Mouse (Mus musculus) forebrain, embryonic 14.5 days (tissue): Measurements from ENCODE around the gene Vdr. TPM values are rescaled to one million over a fixed set of nuclear protein-coding genes. Genes with fewer than 3 reads are reported as not detected.
A peak's percentile ranks its signal among the peaks of the same experiment; 100 is the strongest.

Experiments used
- ATAC-seq: fragments of 200-750 bp; cut with Nextera tagmentation; 2 replicates; pipeline ENCODE4 v1.8.0; 2017; ENCODE audit warnings: mild to moderate bottlenecking, moderate library complexity
- DNase-seq: peaks from one replicate; pipeline ENCODE4 v3.0.0-alpha.2; 2015; ENCODE audit warnings: low spot score
- H3K27ac ChIP-seq: fragments of 300-500 bp; sonication (generic); 2 replicates; pipeline ENCODE4 v1.5.1; 2014; ENCODE audit warnings: low read depth, mild to moderate bottlenecking, control low read depth, low read length, moderate library complexity
- H3K27me3 ChIP-seq: fragments of 300-500 bp; sonication (generic); replicated peaks from 2 replicates; pipeline ENCODE4 v1.6.1; 2014; ENCODE audit warnings: low read length, control low read depth, mixed read lengths; ENCODE audit not compliant: control insufficient read depth, insufficient read depth
- H3K36me3 ChIP-seq: fragments of 300-500 bp; sonication (generic); 2 replicates; pipeline ENCODE4 v1.6.1; 2014; ENCODE audit warnings: low read length, control low read depth; ENCODE audit not compliant: control insufficient read depth, insufficient read depth
- H3K4me1 ChIP-seq: fragments of 300-500 bp; sonication (generic); 2 replicates; pipeline ENCODE4 v1.6.1; 2014; ENCODE audit warnings: antibody characterized with exemption, low read length, control low read depth; ENCODE audit not compliant: control insufficient read depth, insufficient read depth
- H3K4me2 ChIP-seq: fragments of 300-500 bp; sonication (generic); 2 replicates; pipeline ENCODE4 v1.6.1; 2014; ENCODE audit warnings: mild to moderate bottlenecking, control low read depth, low read length
- H3K4me3 ChIP-seq: fragments of 300-500 bp; sonication (generic); 2 replicates; pipeline ENCODE4 v1.5.1; 2014; ENCODE audit warnings: low read depth, low read length, control low read depth
- H3K9ac ChIP-seq: fragments of 300-500 bp; sonication (generic); 2 replicates; pipeline ENCODE4 v1.6.1; 2014; ENCODE audit warnings: mild to moderate bottlenecking, low read length, control low read depth, moderate library complexity
- H3K9me3 ChIP-seq: fragments of 300-500 bp; sonication (generic); replicated peaks from 2 replicates; pipeline ENCODE4 v1.6.1; 2016; ENCODE audit warnings: low read length, control low read depth, mixed read lengths; ENCODE audit not compliant: control insufficient read depth
- WGBS: fragments of 180-500 bp; shearing (Covaris S2); extraction: QIAGEN DNeasy Blood & Tissue Kit; methylation state at CpG from one replicate; pipeline ENCODE4 v1.1.7; 2014; 5-methylcytosine and 5-hydroxymethylcytosine counted together
- polyA plus RNA-seq: library from polyadenylated mRNA; unstranded; fragments of >200 nt; fragmentation: Nextera tagmentation; extraction: Ambion mirVana; gene quantifications from 2 replicates; pipeline ENCODE4 v1.2.1, GENCODE M21; 2014

Vdr gene
- polyA plus RNA-seq: 0.20 TPM in 1 of 2 replicates, not detected in the other

- H3K4me1 ChIP-seq: peaks cover 9% of the 10 kb centered on the region
- ATAC-seq: no peak
- no peak within 1 kb of the TSS for H3K4me3 ChIP-seq
- DNase-seq: no peak
- H3K27me3 ChIP-seq: peaks cover 22% of the 10 kb centered on the region
- H3K27ac ChIP-seq: no peak within 1 kb of the TSS
- H3K4me2 ChIP-seq: no peak within 1 kb of the TSS
- WGBS: 94% methylated on average over 2 of the region's 2 CpGs
- no peaks in the 10 kb centered on the region for H3K9me3 ChIP-seq
- no peaks in the 10 kb centered on the region for H3K36me3 ChIP-seq
- no peak within 1 kb of the TSS for H3K9ac ChIP-seq
Measured at GRCm38 (mm10) chr15:97910530-97910929, at the start of gene Vdr. Vdr (minus strand) TSS chr15:97910630.

GRCm38 (mm10) chr15:97956416-97956815 lies 46.0 kb upstream of the Vdr start:
- Histone ChIP-seq H3K4me2 (no peak overlapping the region), H3K9ac (no peak overlapping the region), H3K27me3 (no peaks in the 10 kb centered on the region), H3K9me3 (no peaks in the 10 kb centered on the region), H3K36me3 (no peaks in the 10 kb centered on the region), H3K27ac (no peak overlapping the region), H3K4me1 (no peaks in the 10 kb centered on the region), H3K4me3 (no peak overlapping the region)
- ATAC-seq (no peak), DNase-seq (no peak)
- 65% methylated on average over 11 of the region's 11 CpGs for WGBS

GRCm38 (mm10) chr15:97955742-97956141 lies 45.3 kb upstream of the Vdr start:
- H3K27ac ChIP-seq: no peak overlapping the region
- H3K9ac ChIP-seq: no peak overlapping the region
- ATAC-seq (no peak), DNase-seq (no peak)
- H3K4me1 ChIP-seq: no peaks in the 10 kb centered on the region
- 24% methylated on average over 4 of the region's 4 CpGs for WGBS
- H3K4me2 ChIP-seq: no peak overlapping the region
- no peaks in the 10 kb centered on the region for H3K27me3 ChIP-seq
- no peaks in the 10 kb centered on the region for H3K9me3 ChIP-seq
- no peaks in the 10 kb centered on the region for H3K36me3 ChIP-seq
- no peak overlapping the region for H3K4me3 ChIP-seq

- Histone ChIP-seq H3K27ac (no peak overlapping the region), H3K4me2 (no peak overlapping the region), H3K9me3 (no peaks in the 10 kb centered on the region), H3K4me1 (no peaks in the 10 kb centered on the region), H3K36me3 (no peaks in the 10 kb centered on the region), H3K4me3 (no peak overlapping the region), H3K27me3 (no peaks in the 10 kb centered on the region), H3K9ac (no peak overlapping the region)
- no peak for ATAC-seq
- 67% methylated on average over 1 of the region's 1 CpGs for whole genome bisulfite sequencing
- DNase-seq: no peak
Measured at GRCm38 (mm10) chr15:97955286-97955685, 44.9 kb upstream of the Vdr start.

- Histone ChIP-seq H3K27me3 (no peaks in the 10 kb centered on the region), H3K9ac (no peak overlapping the region), H3K4me3 (no peak overlapping the region), H3K4me1 (no peaks in the 10 kb centered on the region), H3K9me3 (no peaks in the 10 kb centered on the region), H3K27ac (no peak overlapping the region), H3K4me2 (no peak overlapping the region), H3K36me3 (no peaks in the 10 kb centered on the region)
- WGBS: 79% methylated on average over 8 of the region's 8 CpGs
- no peak for DNase-seq
- ATAC-seq: no peak
Measured at GRCm38 (mm10) chr15:97954671-97955070, 44.2 kb upstream of the Vdr start.

- Histone ChIP-seq H3K36me3 (no peaks in the 10 kb centered on the region), H3K4me3 (no peak overlapping the region), H3K4me1 (no peaks in the 10 kb centered on the region; the same call in 1 of the 2 replicates), H3K4me2 (no peak overlapping the region), H3K27ac (no peak overlapping the region), H3K9me3 (no peaks in the 10 kb centered on the region), H3K9ac (no peak overlapping the region), H3K27me3 (no peaks in the 10 kb centered on the region)
- DNase-seq (no peak), ATAC-seq (0 out of 2 replicates have a peak, but pooled peaks have one; percentile 5)
- WGBS: 68% methylated on average over 4 of the region's 4 CpGs
Measured at GRCm38 (mm10) chr15:97952889-97953189, 42.4 kb upstream of the Vdr start.

GRCm38 (mm10) chr15:97952137-97952888 lies 41.9 kb upstream of the Vdr start:
- no peak overlapping the region for H3K27ac ChIP-seq
- no peak overlapping the region for H3K9ac ChIP-seq
- H3K36me3 ChIP-seq: no peaks in the 10 kb centered on the region
- WGBS: 14% methylated on average over 16 of the region's 16 CpGs
- no peaks in the 10 kb centered on the region; the same call in 1 of the 2 replicates for H3K4me1 ChIP-seq
- DNase-seq (peak; percentile 87), ATAC-seq (peak; percentile 72; the same call in 1 of the 2 replicates)
- no peaks in the 10 kb centered on the region for H3K27me3 ChIP-seq
- no peak overlapping the region for H3K4me3 ChIP-seq
- no peaks in the 10 kb centered on the region for H3K9me3 ChIP-seq
- H3K4me2 ChIP-seq: no peak overlapping the region

GRCm38 (mm10) chr15:97950240-97950639 lies 39.8 kb upstream of the Vdr start:
- ATAC-seq (no peak), DNase-seq (no peak)
- Histone ChIP-seq H3K27ac (no peak overlapping the region), H3K27me3 (no peaks in the 10 kb centered on the region), H3K36me3 (no peaks in the 10 kb centered on the region), H3K9me3 (no peaks in the 10 kb centered on the region), H3K4me3 (no peak overlapping the region), H3K4me2 (no peak overlapping the region), H3K9ac (no peak overlapping the region), H3K4me1 (no peaks in the 10 kb centered on the region; the same call in 1 of the 2 replicates)
- WGBS: 77% methylated on average over 7 of the region's 7 CpGs

GRCm38 (mm10) chr15:97949706-97950105 lies 39.3 kb upstream of the Vdr start:
- Histone ChIP-seq H3K36me3 (no peaks in the 10 kb centered on the region), H3K4me3 (no peak overlapping the region), H3K27ac (no peak overlapping the region), H3K9me3 (no peaks in the 10 kb centered on the region), H3K9ac (no peak overlapping the region), H3K27me3 (no peaks in the 10 kb centered on the region), H3K4me2 (no peak overlapping the region), H3K4me1 (no peaks in the 10 kb centered on the region; the same call in 1 of the 2 replicates)
- DNase-seq: no peak
- no peak for ATAC-seq
- 80% methylated on average over 3 of the region's 3 CpGs for WGBS
